Mouse (Mus musculus) testis, postnatal 10 days (tissue): ENCODE measurements around the gene Mrpl55.

ENCODE experiments used
- DNase-seq: peaks from one replicate; pipeline ENCODE4 v3.0.0; 2021; ENCODE audit warnings: low spot score

Mrpl55 gene

GRCm38 (mm10) chr11:59227604-59228121, 25.4 kb downstream of the Mrpl55 start:
- no peak for DNase-seq

- peak; percentile 98 for DNase-seq
Observed at GRCm38 (mm10) chr11:59228122-59228953, 26.1 kb downstream of the Mrpl55 start, which contains the start of gene Arf1. TSS of gene Arf1 (minus strand) at chr11:59228270.

GRCm38 (mm10) chr11:59230144-59230760, 28.0 kb downstream of the Mrpl55 start:
- DNase-seq, result peak; percentile 82

GRCm38 (mm10) chr11:59232797-59233196, 30.5 kb downstream of the Mrpl55 start:
- DNase-seq, result no peak

- DNase-seq, result peak; percentile 83
Observed at GRCm38 (mm10) chr11:59238525-59239427, 36.5 kb downstream of the Mrpl55 start.

GRCm38 (mm10) chr11:59239428-59239785, 37.1 kb downstream of the Mrpl55 start:
- DNase-seq, result no peak

GRCm38 (mm10) chr11:59239796-59240195, 37.5 kb downstream of the Mrpl55 start:
- no peak for DNase-seq

GRCm38 (mm10) chr11:59241841-59242240, 39.6 kb downstream of the Mrpl55 start:
- no peak for DNase-seq

- DNase-seq, result no peak
Observed at GRCm38 (mm10) chr11:59243856-59244255, 41.6 kb downstream of the Mrpl55 start.

GRCm38 (mm10) chr11:59248101-59248500, 45.8 kb downstream of the Mrpl55 start:
- no peak for DNase-seq
